ENCODE assay signal across 11 mouse cellular contexts in the genomic region with DNA sequence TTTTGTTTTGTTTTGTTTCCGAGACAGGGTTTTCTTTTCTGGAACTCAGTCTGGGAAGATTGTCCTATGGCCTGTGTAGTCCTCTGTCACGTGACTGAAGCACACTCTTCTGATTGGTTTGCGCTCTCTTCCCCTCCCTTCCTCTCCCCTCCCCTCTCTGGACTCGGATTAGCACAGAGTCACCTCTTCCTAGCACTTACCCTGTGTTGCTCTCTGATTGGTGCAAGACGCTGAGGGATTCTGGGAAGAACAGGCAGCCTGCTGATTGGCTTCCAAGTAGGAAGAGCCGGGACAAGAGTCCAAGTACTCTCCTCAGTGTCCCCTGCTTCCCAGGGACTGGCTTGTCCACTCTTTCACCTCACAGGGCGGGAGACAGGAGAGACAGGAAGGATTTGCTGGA. TPM values are rescaled to one million over a fixed set of nuclear protein-coding genes. Genes with fewer than 3 reads are reported as not detected.
DNase-seq lines count a peak whose midpoint lies in the region; ATAC-seq and TF ChIP-seq lines count a peak whose summit lies in the region.
"Had no signal": no experiment of that assay in that cellular context is flagged by ENCODE, and none has a peak within 500 bp of the region (broad histone marks: within the 10 kb centered on the region; RNA-seq: fewer than 3 reads in every experiment).

No protein-coding gene starts in this region.

- no peak overlapping the region for H3ac ChIP-seq in myocyte (ENCODE audit: control insufficient read depth, insufficient read length)

- TF ChIP-seq POLR2A in MEL (IDR thresholded peaks at IDR 0.05; ENCODE audit: control insufficient read depth in 1 of 2, insufficient read depth in 1 of 2, low read depth in 1 of 2, low read length in 2 of 2, poor library complexity in 1 of 2) (peak; percentile 35 to 77; a peak in 2 of 4 replicates), myocyte (IDR thresholded peaks at IDR 0.05; ENCODE audit: insufficient read length, low read depth) (no peak)

- TF ChIP-seq CTCF in MEL (IDR thresholded peaks at IDR 0.05 in 2 of 3, conservative IDR thresholded peaks at IDR 0.05 in 1 of 3; ENCODE audit: control insufficient read depth in 1 of 3, insufficient read depth in 1 of 3, low read depth in 2 of 3, low read length in 3 of 3, poor library complexity in 1 of 3, severe bottlenecking in 1 of 3), result no peak

- no peak overlapping the region for H3K9ac ChIP-seq in kidney, embryonic 15.5 days
- peak overlapping the region; percentile 67 for H3K9ac ChIP-seq in MEL (ENCODE audit: control insufficient read depth, low read depth, low read length, poor library complexity, severe bottlenecking)
- no peak overlapping the region for H3K9ac ChIP-seq in hindbrain, embryonic 13.5 days
- H3K9ac ChIP-seq: heart, embryonic 15.5 days; limb, embryonic 12.5 days had no signal

- DNase-seq in kidney, adult 9 months, result peak; percentile 48
- DNase-seq in MEL (ENCODE audit: low read depth, low spot score), result peak; percentile 95
- DNase-seq in adrenal gland, adult 8-10 months, result no peak
- DNase-seq in thymus, postnatal 36 days, result no peak
- DNase-seq: thymus, postnatal 25 days had no signal

- WGBS in kidney, embryonic 15.5 days, result 60% methylated on average over 7 of the region's 7 CpGs
- 57% methylated on average over 7 of the region's 7 CpGs for WGBS in hindbrain, embryonic 13.5 days

- no peak for TF ChIP-seq RAD21 in MEL (IDR thresholded peaks at IDR 0.05; ENCODE audit: low read depth, low read length)

- no peak overlapping the region for H3K27ac ChIP-seq in kidney, embryonic 15.5 days
- no peak overlapping the region for H3K27ac ChIP-seq in MEL (ENCODE audit: control insufficient read depth, low read depth, low read length)
- no peak overlapping the region for H3K27ac ChIP-seq in hindbrain, embryonic 13.5 days
- H3K27ac ChIP-seq: heart, embryonic 15.5 days; limb, embryonic 12.5 days had no signal

- no peak for ATAC-seq in kidney, embryonic 15.5 days (replicated peaks; ENCODE audit: low FRiP score)
- peak; percentile 66; the same call in 1 of the 2 replicates for ATAC-seq in hindbrain, embryonic 13.5 days (ENCODE audit: low FRiP score)
- ATAC-seq in megakaryocyte, adult 5-6 weeks (ENCODE audit: poor library complexity, severe bottlenecking), result no peak

- no peak overlapping the region for H3K4me3 ChIP-seq in kidney, embryonic 15.5 days (replicated peaks)
- H3K4me3 ChIP-seq in MEL (ENCODE audit: control insufficient read depth in 1 of 2, insufficient read depth in 1 of 2, low read depth in 2 of 2, low read length in 2 of 2), result peak overlapping the region; percentile 66 to 74
- H3K4me3 ChIP-seq in hindbrain, embryonic 13.5 days, result no peak overlapping the region
- H3K4me3 ChIP-seq in myocyte, result no peak overlapping the region
- H3K4me3 ChIP-seq: heart, embryonic 15.5 days; limb, embryonic 12.5 days had no signal

- no peaks in the 10 kb centered on the region for H3K36me3 ChIP-seq in kidney, embryonic 15.5 days
- peaks cover 0 to 7% of the 10 kb centered on the region in 2 experiments; a peak in 2 of 4 replicates for H3K36me3 ChIP-seq in MEL (ENCODE audit: control insufficient read depth in 1 of 2, insufficient read depth in 2 of 2, low read length in 2 of 2)
- no peaks in the 10 kb centered on the region for H3K36me3 ChIP-seq in hindbrain, embryonic 13.5 days
- no peaks in the 10 kb centered on the region for H3K36me3 ChIP-seq in myocyte (ENCODE audit: control insufficient read depth, insufficient read depth)
- H3K36me3 ChIP-seq: heart, embryonic 15.5 days; limb, embryonic 12.5 days had no signal

- no peak overlapping the region for H3K4me2 ChIP-seq in kidney, embryonic 15.5 days
- H3K4me2 ChIP-seq in hindbrain, embryonic 13.5 days, result 0 out of 2 replicates have a peak overlapping the region, but pooled peaks have one; percentile 7
- peak overlapping the region; percentile 35 for H3K4me2 ChIP-seq in myocyte (ENCODE audit: low read depth)
- H3K4me2 ChIP-seq: heart, embryonic 15.5 days; limb, embryonic 12.5 days had no signal

- H3K79me2 ChIP-seq in MEL (ENCODE audit: control insufficient read depth, insufficient read depth, low read length, poor library complexity) (no peaks in the 10 kb centered on the region; the same call in 1 of the 2 replicates), myocyte (ENCODE audit: control insufficient read depth, insufficient read depth) (no peaks in the 10 kb centered on the region)

- peaks cover 41% of the 10 kb centered on the region for H3K4me1 ChIP-seq in kidney, embryonic 15.5 days
- no peaks in the 10 kb centered on the region; a peak in 2 of 4 replicates for H3K4me1 ChIP-seq in MEL (ENCODE audit: control insufficient read depth in 1 of 2, insufficient read depth in 2 of 2, low read length in 2 of 2)
- H3K4me1 ChIP-seq in hindbrain, embryonic 13.5 days (replicated peaks), result peaks cover 23% of the 10 kb centered on the region

- no peak for TF ChIP-seq EP300 in MEL (IDR thresholded peaks at IDR 0.05; ENCODE audit: low read depth in 1 of 2, low read length in 2 of 2)

- no peaks in the 10 kb centered on the region for H3K9me3 ChIP-seq in kidney, embryonic 15.5 days (replicated peaks)
- H3K9me3 ChIP-seq in MEL (replicated peaks; ENCODE audit: insufficient read depth, low read length), result no peaks in the 10 kb centered on the region
- no peaks in the 10 kb centered on the region for H3K9me3 ChIP-seq in hindbrain, embryonic 13.5 days
- H3K9me3 ChIP-seq: heart, embryonic 15.5 days; limb, embryonic 12.5 days had no signal

- no peaks in the 10 kb centered on the region for H3K27me3 ChIP-seq in kidney, embryonic 15.5 days
- H3K27me3 ChIP-seq in MEL (ENCODE audit: control insufficient read depth in 1 of 2, insufficient read depth in 2 of 2, low read length in 2 of 2) (peaks cover 0 to 2% of the 10 kb centered on the region in 2 experiments; a peak in 1 of 4 replicates), myocyte (ENCODE audit: control insufficient read depth, insufficient read depth, insufficient read length) (no peaks in the 10 kb centered on the region)
- peaks cover 41% of the 10 kb centered on the region for H3K27me3 ChIP-seq in hindbrain, embryonic 13.5 days
- H3K27me3 ChIP-seq: heart, embryonic 15.5 days had no signal

TF ChIP-seq in MEL, 35 proteins besides CTCF, POLR2A, EP300 and RAD21 (continues in another document):
- no peak for TF ChIP-seq MYC (IDR thresholded peaks at IDR 0.05; ENCODE audit: low read depth, low read length)
- no peak; the same call in 1 of the 2 replicates for TF ChIP-seq POLR2AphosphoS2 (IDR thresholded peaks at IDR 0.05; ENCODE audit: low read length)
- TF ChIP-seq POLR2AphosphoS5 (IDR thresholded peaks at IDR 0.05; ENCODE audit: borderline replicate concordance, low read depth, low read length), result no peak
- no peak for TF ChIP-seq UBTF (IDR thresholded peaks at IDR 0.05; ENCODE audit: borderline replicate concordance, insufficient read depth, low read depth, low read length)
- TF ChIP-seq E2F4 (IDR thresholded peaks at IDR 0.05; ENCODE audit: borderline replicate concordance, low read depth, low read length), result no peak
- TF ChIP-seq ZC3H11A (IDR thresholded peaks at IDR 0.05; ENCODE audit: low read depth, low read length), result no peak
- no peak for TF ChIP-seq MAFK (IDR thresholded peaks at IDR 0.05; ENCODE audit: borderline replicate concordance, low read depth, low read length)
- TF ChIP-seq ELF1 (IDR thresholded peaks at IDR 0.05; ENCODE audit: low read depth, low read length), result peak; percentile 49; the same call in 1 of the 2 replicates
- TF ChIP-seq TAL1 (IDR thresholded peaks at IDR 0.05; ENCODE audit: low read length), result no peak
- TF ChIP-seq JUND (IDR thresholded peaks at IDR 0.05; ENCODE audit: low read depth, low read length), result no peak
- TF ChIP-seq CHD1 (IDR thresholded peaks at IDR 0.05; ENCODE audit: low read depth, low read length), result no peak
- TF ChIP-seq NELFE (IDR thresholded peaks at IDR 0.05; ENCODE audit: low read depth, low read length), result peak; percentile 57
- no peak for TF ChIP-seq MXI1 (IDR thresholded peaks at IDR 0.05; ENCODE audit: low read depth, low read length)
- TF ChIP-seq ZKSCAN1 (IDR thresholded peaks at IDR 0.05; ENCODE audit: low read depth, low read length), result no peak

TF ChIP-seq in myocyte, 11 proteins besides CTCF, POLR2A, EP300 and RAD21:
- TF ChIP-seq POLR2AphosphoS2 (IDR thresholded peaks at IDR 0.05; ENCODE audit: insufficient read length, low read depth) (no peak), USF1 (IDR thresholded peaks at IDR 0.05; ENCODE audit: low read depth) (peak; percentile 89)

RNA-seq across cellular contexts. Expression of gene Casz1, which starts 26.1 kb away (rescaled TPM):
- polyA plus RNA-seq in kidney, embryonic 15.5 days (2015; fragmentation: Nextera tagmentation; extraction: Ambion mirVana), result 7.1 and 7.3 TPM in 2 replicates
- 1.3 and 1.4 TPM in 2 replicates for total RNA-seq in MEL (2012; rRNA removed)
- 1 to 10 TPM in 1 of 2 experiments, not detected in 1; 3.2 TPM for polyA plus RNA-seq in MEL (2012; ENCODE audit: insufficient read depth in 1 of 2, insufficient read length in 2 of 2, low read depth in 1 of 2, low replicate concordance in 2 of 2, missing spikeins in 1 of 2)
- 6.7 and 8.1 TPM in 2 replicates for polyA plus RNA-seq in hindbrain, embryonic 13.5 days (2015; fragmentation: Nextera tagmentation; extraction: Ambion mirVana)
- 11.1 TPM for polyA plus RNA-seq in myocyte (2012; fragmentation: generic; extraction: Trizol)
- total RNA-seq in megakaryocyte, adult 5-6 weeks (2015), result 3.0 and 3.3 TPM in 2 replicates
- 1.7 and 2.5 TPM in 2 replicates for total RNA-seq in megakaryocyte, adult 5-6 weeks (2017)
- total RNA-seq in adrenal gland, adult 8-10 months (2022), result 10 to 100 TPM in 2 of 4 experiments, 1 to 10 TPM in 2; 5.3 to 14.4 (median 9.8) TPM

Comparison
In these comparisons a context has a peak if more than half of its experiments do, and no peak if none do; other contexts are left out.
1. DNase-seq: peak in kidney, adult 9 months (single experiment) and MEL (single experiment); none in adrenal gland, adult 8-10 months (single experiment) and thymus, postnatal 36 days (0 of 2).
2. H3K4me3 ChIP-seq: peak in MEL (2 of 2); none in kidney, embryonic 15.5 days (single experiment), hindbrain, embryonic 13.5 days (single experiment) and myocyte (single experiment).